Mouse (Mus musculus) erythroblast, adult 5-6 weeks (primary cell): ENCODE data around the gene Ripply1. TPM values are rescaled to one million over a fixed set of nuclear protein-coding genes. Genes with fewer than 3 reads are reported as not detected.
"Not testable (repeated sequence)": the region's sequence is repeated elsewhere in the genome, so short reads cannot be mapped to it uniquely, and the experiment has no call there.

ENCODE experiments used
- ATAC-seq: replicated peaks from 2 replicates; pipeline ENCODE4 v1.8.0; 2016; ENCODE audit warnings: moderate number of reproducible peaks, mild to moderate bottlenecking, moderate TSS enrichment, inconsistent platforms; ENCODE audit not compliant: poor library complexity, low FRiP score, severe bottlenecking
- total RNA-seq, 2 experiments: library from RNA; stranded (forward) in 1 of 2; stranded (reverse) in 1 of 2; fragments of 150-400 nt in 1 of 2; fragments of 200-764, 138-1000 nt in 1 of 2; gene quantifications; 2 replicates each; pipeline versions ENCODE4 v1.2.3 to v1.2.4; 2015 to 2017; ENCODE audit warnings: low replicate concordance in 2 of 2

Gene Ripply1
- total RNA-seq, 2 experiments from 2014 or later: not detected

GRCm38 (mm10) chrX:139783045-139783422 lies 881 bp upstream of the Ripply1 start:
- ATAC-seq: no peak

GRCm38 (mm10) chrX:139781563-139781962 lies 590 bp downstream of the Ripply1 start:
- ATAC-seq: no peak

- ATAC-seq: peak; percentile 60; the same call in 1 of the 2 replicates
These were observed 1.2 kb downstream of the Ripply1 start for GRCm38 (mm10) chrX:139780988-139781387.

GRCm38 (mm10) chrX:139779401-139779800 lies 2.8 kb downstream of the Ripply1 start:
- no peak for ATAC-seq

GRCm38 (mm10) chrX:139778886-139779285 lies 3.3 kb downstream of the Ripply1 start:
- ATAC-seq: no peak

GRCm38 (mm10) chrX:139777357-139777756 lies 4.8 kb downstream of the Ripply1 start:
- ATAC-seq: no peak

- no peak for ATAC-seq
These were observed 7.0 kb downstream of the Ripply1 start for GRCm38 (mm10) chrX:139775084-139775612.

- peak; percentile 77 for ATAC-seq
These were observed 7.7 kb downstream of the Ripply1 start for GRCm38 (mm10) chrX:139774309-139775083.

- ATAC-seq: no peak
These were observed 12.0 kb downstream of the Ripply1 start for GRCm38 (mm10) chrX:139769975-139770637.

GRCm38 (mm10) chrX:139762546-139762945 lies 19.6 kb downstream of the Ripply1 start:
- ATAC-seq: no peak

GRCm38 (mm10) chrX:139758634-139759033 lies 23.5 kb downstream of the Ripply1 start:
- ATAC-seq: not testable (repeated sequence)

- no peak for ATAC-seq
These were observed 30.3 kb downstream of the Ripply1 start for GRCm38 (mm10) chrX:139751855-139752254.

- ATAC-seq: no peak
These were observed 45.1 kb downstream of the Ripply1 start for GRCm38 (mm10) chrX:139737066-139737465.

GRCm38 (mm10) chrX:139730541-139730940 lies 51.6 kb downstream of the Ripply1 start:
- no peak for ATAC-seq

Other genes starting within 250 kb of the Ripply1 start
- gene Rnf128, start 219.0 kb downstream of the Ripply1 start, total RNA-seq (2015; ENCODE audit: low replicate concordance): 1.7 TPM in 1 of 2 replicates, not detected in the other
- gene Rnf128, start 219.0 kb downstream of the Ripply1 start, total RNA-seq (2017; ENCODE audit: low replicate concordance): 0.56 and 1.8 TPM in 2 replicates
- gene Tbc1d8b, start 97.4 kb downstream of the Ripply1 start, total RNA-seq (2015; ENCODE audit: low replicate concordance): 0.96 and 3.1 TPM in 2 replicates
- gene Tbc1d8b, start 97.4 kb downstream of the Ripply1 start, total RNA-seq (2017; ENCODE audit: low replicate concordance): 1.4 and 3.2 TPM in 2 replicates
- gene Gm15013, start 67.9 kb downstream of the Ripply1 start, total RNA-seq (2015; ENCODE audit: low replicate concordance): not detected in 2 replicates
- gene Gm15013, start 67.9 kb downstream of the Ripply1 start, total RNA-seq (2017; ENCODE audit: low replicate concordance): not detected in 2 replicates
- not detected in 2 replicates for gene Cldn2, start 18.5 kb upstream of the Ripply1 start, total RNA-seq (2015; ENCODE audit: low replicate concordance)
- gene Cldn2, start 18.5 kb upstream of the Ripply1 start, total RNA-seq (2017; ENCODE audit: low replicate concordance): not detected in 2 replicates
- gene Morc4, start 89.3 kb upstream of the Ripply1 start, total RNA-seq (2015; ENCODE audit: low replicate concordance): not detected in 2 replicates
- gene Morc4, start 89.3 kb upstream of the Ripply1 start, total RNA-seq (2017; ENCODE audit: low replicate concordance): 0.51 TPM in 1 of 2 replicates, not detected in the other
- 5.6 and 16.9 TPM in 2 replicates for gene Rbm41, start 216.2 kb upstream of the Ripply1 start, total RNA-seq (2015; ENCODE audit: low replicate concordance)
- 10.7 and 14.5 TPM in 2 replicates for gene Rbm41, start 216.2 kb upstream of the Ripply1 start, total RNA-seq (2017; ENCODE audit: low replicate concordance)